Mouse (Mus musculus) adrenal gland (tissue): Measurements from ENCODE around the gene Slc7a4.

Experiments used
- intact Hi-C: fragments of 180-260 bp; cut with DNase I; formaldehyde crosslinking; loops from one replicate; pipeline ENCODE4 v1.15.1; 2025

Gene Slc7a4

GRCm38 (mm10) chr16:17563580-17563979 is 19.4 kb downstream of the Slc7a4 start:
- intact Hi-C loops: no loop called here

- intact Hi-C loops: no loop called here
These were observed 21.2 kb downstream of the Slc7a4 start, which contains the start of gene P2rx6 for GRCm38 (mm10) chr16:17561751-17562208. P2rx6 (plus strand) TSS chr16:17561885.

GRCm38 (mm10) chr16:17561128-17561750 is 21.8 kb downstream of the Slc7a4 start, which contains the start of gene Lrrc74b:
Lrrc74b (minus strand) TSS chr16:17561247.
- intact Hi-C loops: no loop called here

- intact Hi-C loops: loop anchor here (2.0 to 5.0 kb wide), 2 partner anchors 43 to 57 kb away; no protein-coding TSS in a partner anchor
These were observed 23.5 kb downstream of the Slc7a4 start for GRCm38 (mm10) chr16:17559396-17560027.

GRCm38 (mm10) chr16:17558811-17559210 is 24.2 kb downstream of the Slc7a4 start:
- intact Hi-C loops: loop anchor here (2.0 to 5.0 kb wide), 2 partner anchors 43 to 58 kb away; no protein-coding TSS in a partner anchor

- intact Hi-C loops: loop anchor here (2.0 to 5.0 kb wide), 2 partner anchors 44 to 59 kb away; no protein-coding TSS in a partner anchor
These were observed 25.0 kb downstream of the Slc7a4 start for GRCm38 (mm10) chr16:17557947-17558480.

- intact Hi-C loops: loop anchor here (5.0 kb wide), 1 partner anchor 45 kb away; no protein-coding TSS in a partner anchor
These were observed 26.1 kb downstream of the Slc7a4 start for GRCm38 (mm10) chr16:17556907-17557306.

- intact Hi-C loops: loop anchor here (5.0 kb wide), 1 partner anchor 46 kb away; no protein-coding TSS in a partner anchor
These were observed 26.8 kb downstream of the Slc7a4 start for GRCm38 (mm10) chr16:17556180-17556579.

- intact Hi-C loops: loop anchor here (5.0 kb wide), 1 partner anchor 48 kb away; no protein-coding TSS in a partner anchor
These were observed 28.3 kb downstream of the Slc7a4 start for GRCm38 (mm10) chr16:17554702-17555101.

- intact Hi-C loops: no loop called here
These were observed 28.9 kb downstream of the Slc7a4 start for GRCm38 (mm10) chr16:17553910-17554685.

- intact Hi-C loops: no loop called here
These were observed 30.2 kb downstream of the Slc7a4 start for GRCm38 (mm10) chr16:17552837-17553236.

- intact Hi-C loops: no loop called here
These were observed 40.4 kb downstream of the Slc7a4 start for GRCm38 (mm10) chr16:17542632-17543031.

- intact Hi-C loops: loop anchor here (10.0 kb wide), 1 partner anchor 132 kb away; the partner anchor contains the start of genes Pi4ka and Snap29
These were observed 46.4 kb downstream of the Slc7a4 start for GRCm38 (mm10) chr16:17536584-17536983.

GRCm38 (mm10) chr16:17532676-17533329 is 50.2 kb downstream of the Slc7a4 start:
- intact Hi-C loops: loop anchor here (5.0 to 10.0 kb wide), 2 partner anchors 61 to 128 kb away; partner anchors contain the start of genes Pi4ka and Snap29

- intact Hi-C loops: loop anchor here (5.0 to 10.0 kb wide), 2 partner anchors 60 to 127 kb away; partner anchors contain the start of genes Pi4ka and Snap29
These were observed 50.7 kb downstream of the Slc7a4 start for GRCm38 (mm10) chr16:17532271-17532670.

- intact Hi-C loops: loop anchor here (5.0 to 10.0 kb wide), 2 partner anchors 58 to 126 kb away; partner anchors contain the start of genes Pi4ka and Snap29
These were observed 52.2 kb downstream of the Slc7a4 start, which contains the start of gene Thap7 for GRCm38 (mm10) chr16:17530640-17531288. Thap7 (minus strand) TSS chr16:17531136.

GRCm38 (mm10) chr16:17529981-17530586 is 52.9 kb downstream of the Slc7a4 start:
- intact Hi-C loops: loop anchor here (5.0 to 10.0 kb wide), 2 partner anchors 58 to 125 kb away; partner anchors contain the start of genes Pi4ka and Snap29

- intact Hi-C loops: no loop called here
These were observed 54.7 kb downstream of the Slc7a4 start for GRCm38 (mm10) chr16:17528276-17528675.

- intact Hi-C loops: no loop called here
These were observed 55.4 kb downstream of the Slc7a4 start for GRCm38 (mm10) chr16:17527606-17528005.
